Mouse (Mus musculus) bone marrow, adult 2 months (tissue): ENCODE results near the gene D7Ertd443e.

Source experiments
- CTCF ChIP-seq: fragments of 200-500 bp; IDR thresholded peaks from 2 replicates; pipeline ENCODE4 v1.5.1; 2011; ENCODE audit warnings: low read length, control low read depth; ENCODE audit not compliant: control insufficient read depth, insufficient read depth
- POLR2A ChIP-seq: fragments of 200-500 bp; IDR thresholded peaks from 2 replicates; pipeline ENCODE4 v1.6.1; 2011; ENCODE audit warnings: low read depth, mild to moderate bottlenecking, control low read depth, low read length, borderline replicate concordance; ENCODE audit not compliant: control insufficient read depth

DNA sequence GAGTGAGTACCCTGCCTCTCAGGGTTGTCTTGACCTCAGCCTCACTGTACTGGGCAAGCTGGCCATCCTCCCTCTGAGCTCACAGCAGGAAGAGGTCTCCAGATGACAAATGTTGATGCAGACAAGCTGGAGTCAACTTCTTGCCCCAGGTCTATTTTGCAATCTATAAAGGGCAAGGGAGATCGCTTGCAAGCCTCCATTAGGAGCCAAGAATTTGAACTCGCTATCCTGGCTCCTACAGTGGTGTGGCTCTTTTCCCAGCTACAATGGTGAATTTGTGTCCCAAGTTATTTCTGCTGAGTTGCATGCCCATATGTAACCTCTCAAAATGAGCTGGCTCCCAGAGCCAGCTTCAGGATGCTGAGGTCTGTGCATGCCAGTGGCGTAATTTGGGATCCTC is 92.7 kb downstream of the D7Ertd443e start:
- TF ChIP-seq POLR2A: no peak
- no peak for TF ChIP-seq CTCF
